ENCODE assay signal across 11 mouse cellular contexts in the genomic region with DNA sequence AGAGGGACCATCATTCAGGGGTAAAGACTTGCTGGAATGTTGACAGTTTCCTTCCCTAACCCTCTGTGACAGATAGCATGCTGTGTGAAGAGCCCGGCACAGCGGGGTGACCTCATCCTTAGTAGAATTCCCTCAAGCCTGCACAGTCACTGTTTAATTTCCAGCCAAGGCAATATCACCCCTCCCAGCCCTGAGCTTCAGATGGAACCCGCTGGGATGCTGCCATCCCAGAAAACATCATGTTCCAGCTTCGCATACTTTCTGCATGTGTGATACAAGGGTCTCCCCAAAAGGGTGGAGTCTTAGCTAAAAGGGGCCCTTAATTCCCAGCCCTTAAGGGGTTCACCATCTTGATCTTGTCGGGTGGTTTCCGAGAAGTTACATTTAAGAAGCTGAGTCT. TPM values are rescaled to one million over a fixed set of nuclear protein-coding genes. Genes with fewer than 3 reads are reported as not detected.
DNase-seq lines count a peak whose midpoint lies in the region; ATAC-seq and TF ChIP-seq lines count a peak whose summit lies in the region.
"Had no signal": no experiment of that assay in that cellular context is flagged by ENCODE, and none has a peak within 500 bp of the region (broad histone marks: within the 10 kb centered on the region; RNA-seq: fewer than 3 reads in every experiment).

No protein-coding gene starts in this region.

- H3K4me3 ChIP-seq in heart, embryonic 16.5 days (ENCODE audit: low read length) = no peak overlapping the region
- no peak overlapping the region for H3K4me3 ChIP-seq in lung, postnatal 0 days (ENCODE audit: low read depth, low read length)
- no peak overlapping the region for H3K4me3 ChIP-seq in midbrain, embryonic 13.5 days (replicated peaks)
- H3K4me3 ChIP-seq: liver, embryonic 15.5 days had no signal

- no peak overlapping the region for H3K9ac ChIP-seq in heart, embryonic 16.5 days (ENCODE audit: low read length)
- no peak overlapping the region for H3K9ac ChIP-seq in lung, postnatal 0 days (replicated peaks; ENCODE audit: low read depth)
- no peak overlapping the region for H3K9ac ChIP-seq in midbrain, embryonic 13.5 days (replicated peaks)
- H3K9ac ChIP-seq: liver, embryonic 15.5 days had no signal

- DNase-seq in 3T3-L1 (ENCODE audit: low read depth, low spot score) (peak; percentile 92), MN1 (ENCODE audit: low spot score) (no peak)
- DNase-seq in gastrocnemius, adult 18-20 months (ENCODE audit: low spot score) = peak; percentile 73
- peak; percentile 54 for DNase-seq in lung, postnatal 0 days (ENCODE audit: low spot score)
- no peak for DNase-seq in frontal cortex, adult 2 months (ENCODE audit: extremely low spot score in 1 of 2, low spot score in 1 of 2)
- DNase-seq: cerebellum, adult 8-10 months; layer of hippocampus, postnatal 36 days had no signal

- H3K4me2 ChIP-seq in heart, embryonic 16.5 days (ENCODE audit: low read depth, low read length) = no peak overlapping the region
- H3K4me2 ChIP-seq in lung, postnatal 0 days (replicated peaks; ENCODE audit: low read depth, low read length) = no peak overlapping the region
- no peak overlapping the region for H3K4me2 ChIP-seq in midbrain, embryonic 13.5 days (replicated peaks)
- H3K4me2 ChIP-seq: liver, embryonic 15.5 days had no signal

- H3K27ac ChIP-seq in heart, embryonic 16.5 days (ENCODE audit: low read length) = no peak overlapping the region
- H3K27ac ChIP-seq in lung, postnatal 0 days (ENCODE audit: low read length) = no peak overlapping the region
- H3K27ac ChIP-seq in midbrain, embryonic 13.5 days = no peak overlapping the region
- H3K27ac ChIP-seq: liver, embryonic 15.5 days had no signal

- H3K27me3 ChIP-seq in heart, embryonic 16.5 days (ENCODE audit: control insufficient read depth, insufficient read depth, low read length) = no peaks in the 10 kb centered on the region
- H3K27me3 ChIP-seq in lung, postnatal 0 days (replicated peaks; ENCODE audit: insufficient read depth, low read length) = no peaks in the 10 kb centered on the region
- H3K27me3 ChIP-seq in midbrain, embryonic 13.5 days = no peaks in the 10 kb centered on the region
- H3K27me3 ChIP-seq: liver, embryonic 15.5 days had no signal

- no peaks in the 10 kb centered on the region for H3K9me3 ChIP-seq in heart, embryonic 16.5 days (replicated peaks; ENCODE audit: control insufficient read depth, low read length)
- no peaks in the 10 kb centered on the region for H3K9me3 ChIP-seq in lung, postnatal 0 days (ENCODE audit: low read length)
- no peaks in the 10 kb centered on the region for H3K9me3 ChIP-seq in midbrain, embryonic 13.5 days
- H3K9me3 ChIP-seq: liver, embryonic 15.5 days had no signal

- ATAC-seq in heart, embryonic 16.5 days (replicated peaks; ENCODE audit: extremely low read depth, insufficient read depth, low FRiP score) = peak; percentile 82
- ATAC-seq in lung, postnatal 0 days = peak; percentile 77
- ATAC-seq in frontal cortex, adult (ENCODE audit: low TSS enrichment) = no peak
- no peak for ATAC-seq in midbrain, embryonic 13.5 days

- H3K36me3 ChIP-seq in heart, embryonic 16.5 days (ENCODE audit: control insufficient read depth, insufficient read depth) = no peaks in the 10 kb centered on the region
- no peaks in the 10 kb centered on the region for H3K36me3 ChIP-seq in lung, postnatal 0 days (ENCODE audit: insufficient read depth, low read length)
- no peaks in the 10 kb centered on the region for H3K36me3 ChIP-seq in midbrain, embryonic 13.5 days
- H3K36me3 ChIP-seq: liver, embryonic 15.5 days had no signal

- no peak for TF ChIP-seq CTCF in lung, postnatal 0 days (IDR thresholded peaks at IDR 0.05)

- 48% methylated on average over 6 of the region's 6 CpGs for WGBS in heart, embryonic 16.5 days
- WGBS in lung, postnatal 0 days = 58% methylated on average over 6 of the region's 6 CpGs
- WGBS in midbrain, embryonic 13.5 days = 78% methylated on average over 6 of the region's 6 CpGs

- H3K4me1 ChIP-seq in heart, embryonic 16.5 days (ENCODE audit: control insufficient read depth, insufficient read depth, low read length) = no peaks in the 10 kb centered on the region
- H3K4me1 ChIP-seq in lung, postnatal 0 days (ENCODE audit: insufficient read depth, low read depth, low read length) = no peaks in the 10 kb centered on the region
- no peaks in the 10 kb centered on the region for H3K4me1 ChIP-seq in midbrain, embryonic 13.5 days (replicated peaks)
- H3K4me1 ChIP-seq: liver, embryonic 15.5 days had no signal

- no peak for TF ChIP-seq EP300 in lung, postnatal 0 days (IDR thresholded peaks at IDR 0.05)

RNA-seq across cellular contexts. Expression of a gene that starts 22.9 kb away (rescaled TPM):
- total RNA-seq in gastrocnemius, adult 18-20 months (2021) = 10 to 100 TPM; 27.7 to 33.8 TPM
- polyA plus RNA-seq in heart, embryonic 16.5 days (2015; fragmentation: Nextera tagmentation; extraction: Ambion mirVana) = 14.8 and 19.4 TPM in 2 replicates
- polyA plus RNA-seq in lung, postnatal 0 days (2015; fragmentation: Nextera tagmentation; extraction: Ambion mirVana) = 23.6 and 25.7 TPM in 2 replicates
- 1.6 and 1.7 TPM in 2 replicates for polyA plus RNA-seq in frontal cortex, adult 2 months (2012; rRNA removed)
- polyA plus RNA-seq in midbrain, embryonic 13.5 days (2015; fragmentation: Nextera tagmentation; extraction: Ambion mirVana) = 2.0 and 2.6 TPM in 2 replicates

RNA-seq across cellular contexts. Expression of a gene that starts 25.8 kb away (rescaled TPM):
- total RNA-seq in gastrocnemius, adult 18-20 months (2021) = under 1 TPM in 1 of 2 experiments, not detected in 1; 0.09 TPM
- polyA plus RNA-seq in heart, embryonic 16.5 days (2015; fragmentation: Nextera tagmentation; extraction: Ambion mirVana) = 0.29 and 0.32 TPM in 2 replicates
- polyA plus RNA-seq in lung, postnatal 0 days (2015; fragmentation: Nextera tagmentation; extraction: Ambion mirVana) = 0.33 and 0.68 TPM in 2 replicates
- 0.04 and 0.13 TPM in 2 replicates for polyA plus RNA-seq in frontal cortex, adult 2 months (2012; rRNA removed)
- 0.11 TPM in 1 of 2 replicates, not detected in the other for polyA plus RNA-seq in midbrain, embryonic 13.5 days (2015; fragmentation: Nextera tagmentation; extraction: Ambion mirVana)

Comparison
In these comparisons a context has a peak if more than half of its experiments do, and no peak if none do; other contexts are left out.
1. DNase-seq: peak in 3T3-L1 (single experiment), gastrocnemius, adult 18-20 months (single experiment) and lung, postnatal 0 days (single experiment); none in MN1 (single experiment) and frontal cortex, adult 2 months (0 of 2).
2. ATAC-seq: peak in heart, embryonic 16.5 days (single experiment) and lung, postnatal 0 days (single experiment); none in frontal cortex, adult (single experiment) and midbrain, embryonic 13.5 days (single experiment).